Mouse (Mus musculus): Measurements from ENCODE around the gene Clic1. TPM values are rescaled to one million over a fixed set of nuclear protein-coding genes. Genes with fewer than 3 reads are reported as not detected.

The Clic1 gene
- total and polyA plus RNA-seq, 3 experiments, result 114 to 198 (median 160) TPM

- DNase-seq (ENCODE audit: extremely low read depth), result no peak
- no peaks in the 10 kb centered on the region for H3K9me3 ChIP-seq (replicated peaks; ENCODE audit: low read length)
- no peak for TF ChIP-seq CHD1 (IDR thresholded peaks at IDR 0.05; ENCODE audit: low read depth, low read length)
- no peak for TF ChIP-seq UBTF (IDR thresholded peaks at IDR 0.05; ENCODE audit: low read depth, low read length)
- TF ChIP-seq ETS1 (conservative IDR thresholded peaks at IDR 0.05; ENCODE audit: low read depth, low read length), result no peak
- no peak for TF ChIP-seq MXI1 (IDR thresholded peaks at IDR 0.05; ENCODE audit: low read depth, low read length)
- TF ChIP-seq E2F4 (IDR thresholded peaks at IDR 0.05; ENCODE audit: insufficient replicate concordance, low read depth, low read length), result no peak
- TF ChIP-seq JUND (conservative IDR thresholded peaks at IDR 0.05; ENCODE audit: low read depth, low read length), result no peak
- TF ChIP-seq IRF4 (IDR thresholded peaks at IDR 0.05; ENCODE audit: low read depth, low read length), result no peak
- TF ChIP-seq JUN (IDR thresholded peaks at IDR 0.05; ENCODE audit: insufficient read depth, low read depth, low read length), result no peak
- TF ChIP-seq HCFC1 (IDR thresholded peaks at IDR 0.05; ENCODE audit: low read depth, low read length), result no peak
- TF ChIP-seq ZC3H11A (IDR thresholded peaks at IDR 0.05; ENCODE audit: low read depth, low read length), result no peak
- TF ChIP-seq BHLHE40 (IDR thresholded peaks at IDR 0.05; ENCODE audit: low read depth, low read length), result no peak
- TF ChIP-seq MAFK (IDR thresholded peaks at IDR 0.05; ENCODE audit: insufficient replicate concordance, low read length), result no peak
- TF ChIP-seq PAX5 (IDR thresholded peaks at IDR 0.05; ENCODE audit: low read length), result no peak
- TF ChIP-seq SMC3 (IDR thresholded peaks at IDR 0.05; ENCODE audit: low read depth, low read length), result no peak
- no peak for TF ChIP-seq MAX (IDR thresholded peaks at IDR 0.05; ENCODE audit: low read length)
- peak overlapping the region; percentile 87 for H3K4me2 ChIP-seq (ENCODE audit: insufficient read depth, low read depth, poor library complexity, severe bottlenecking)
- H3K9ac ChIP-seq (ENCODE audit: insufficient read depth, low read depth), result peak overlapping the region; percentile 87
- in situ Hi-C loops (cut with MboI; ENCODE audit: low pct_ligation_motif_present, low pct_unique_long_range_greater_than_20kb, low sequenced_read_pairs), result no loop called here
- H3K4me3 ChIP-seq (replicated peaks in 1 of 3; ENCODE audit: low read depth in 2 of 3, low read length in 2 of 3, poor library complexity in 1 of 3), result no peak overlapping the region
- H3K27ac ChIP-seq (ENCODE audit: insufficient read depth, low read depth), result no peak overlapping the region
- H3K27me3 ChIP-seq (replicated peaks), result peaks cover 17% of the 10 kb centered on the region
- peaks cover 3 to 20% of the 10 kb centered on the region in 2 experiments for H3K4me1 ChIP-seq (ENCODE audit: control insufficient read depth in 1 of 2, insufficient read depth in 2 of 2)
- H3K36me3 ChIP-seq (replicated peaks in 1 of 2; ENCODE audit: control insufficient read depth in 1 of 2, insufficient read depth in 1 of 2, low read length in 1 of 2), result peaks cover 19 to 44% of the 10 kb centered on the region in 2 experiments
- H3K79me2 ChIP-seq (replicated peaks; ENCODE audit: control insufficient read depth, extremely low read depth, insufficient read depth, poor library complexity, severe bottlenecking), result no peaks in the 10 kb centered on the region; the same call in 1 of the 2 replicates
- dilution Hi-C loops (cut with MboI; ENCODE audit: extremely low pct_ligation_motif_present, extremely low pct_unique_long_range_greater_than_20kb, low sequenced_read_pairs), result no loop called here
These were observed 40.6 kb downstream of the Clic1 start for GRCm38 (mm10) chr17:35090166-35090932.

GRCm38 (mm10) chr17:35092403-35093198 lies 42.8 kb downstream of the Clic1 start:
- dilution Hi-C loops (cut with MboI; ENCODE audit: extremely low pct_ligation_motif_present, extremely low pct_unique_long_range_greater_than_20kb, low sequenced_read_pairs), result no loop called here

More at GRCm38 (mm10) chr17:35092403-35093198, 42.8 kb downstream of the Clic1 start:
- H3K4me3 ChIP-seq (replicated peaks in 1 of 3; ENCODE audit: low read depth in 2 of 3, low read length in 2 of 3, poor library complexity in 1 of 3), result no peak overlapping the region
- no peak for TF ChIP-seq CHD1 (IDR thresholded peaks at IDR 0.05; ENCODE audit: low read depth, low read length)
- no peak for TF ChIP-seq MAX (IDR thresholded peaks at IDR 0.05; ENCODE audit: low read length)
- no peak for TF ChIP-seq GABPA (IDR thresholded peaks at IDR 0.05; ENCODE audit: insufficient replicate concordance, low read depth, low read length)
- no peak for TF ChIP-seq HCFC1 (IDR thresholded peaks at IDR 0.05; ENCODE audit: low read depth, low read length)
- TF ChIP-seq MAZ (IDR thresholded peaks at IDR 0.05; ENCODE audit: low read depth, low read length), result no peak
- TF ChIP-seq KAT2A (IDR thresholded peaks at IDR 0.05; ENCODE audit: insufficient replicate concordance, low read length), result no peak
- TF ChIP-seq ELF1 (IDR thresholded peaks at IDR 0.05; ENCODE audit: low read depth, low read length), result no peak
- TF ChIP-seq PAX5 (IDR thresholded peaks at IDR 0.05; ENCODE audit: low read length), result no peak
- TF ChIP-seq SIN3A (IDR thresholded peaks at IDR 0.05; ENCODE audit: low read length), result no peak
- TF ChIP-seq TBP (conservative IDR thresholded peaks at IDR 0.05; ENCODE audit: low read depth, low read length), result no peak
- TF ChIP-seq ZMIZ1 (IDR thresholded peaks at IDR 0.05; ENCODE audit: low read depth, low read length), result no peak
- no peak overlapping the region for H3K9ac ChIP-seq (ENCODE audit: insufficient read depth, low read depth)
- H3K79me2 ChIP-seq (replicated peaks; ENCODE audit: control insufficient read depth, extremely low read depth, insufficient read depth, poor library complexity, severe bottlenecking), result no peaks in the 10 kb centered on the region; the same call in 1 of the 2 replicates
- H3K27ac ChIP-seq (ENCODE audit: insufficient read depth, low read depth), result no peak overlapping the region
- no peak for DNase-seq (ENCODE audit: extremely low read depth)
- H3K4me1 ChIP-seq (ENCODE audit: control insufficient read depth in 1 of 2, insufficient read depth in 2 of 2), result peaks cover 3 to 20% of the 10 kb centered on the region in 2 experiments
- H3K36me3 ChIP-seq (replicated peaks in 1 of 2; ENCODE audit: control insufficient read depth in 1 of 2, insufficient read depth in 1 of 2, low read length in 1 of 2), result peaks cover 37 to 66% of the 10 kb centered on the region in 2 experiments
- peaks cover 3% of the 10 kb centered on the region for H3K27me3 ChIP-seq (replicated peaks)
- no peak overlapping the region for H3K4me2 ChIP-seq (ENCODE audit: insufficient read depth, low read depth, poor library complexity, severe bottlenecking)
- no peaks in the 10 kb centered on the region for H3K9me3 ChIP-seq (replicated peaks; ENCODE audit: low read length)
- in situ Hi-C loops (cut with MboI; ENCODE audit: low pct_ligation_motif_present, low pct_unique_long_range_greater_than_20kb, low sequenced_read_pairs), result no loop called here
